Mouse (Mus musculus): ENCODE results near the gene Uspl1. TPM values are rescaled to one million over a fixed set of nuclear protein-coding genes. Genes with fewer than 3 reads are reported as not detected.

The Uspl1 gene
- polyA plus RNA-seq, 1 experiment from 2014 or later: 50.2 TPM

DNA sequence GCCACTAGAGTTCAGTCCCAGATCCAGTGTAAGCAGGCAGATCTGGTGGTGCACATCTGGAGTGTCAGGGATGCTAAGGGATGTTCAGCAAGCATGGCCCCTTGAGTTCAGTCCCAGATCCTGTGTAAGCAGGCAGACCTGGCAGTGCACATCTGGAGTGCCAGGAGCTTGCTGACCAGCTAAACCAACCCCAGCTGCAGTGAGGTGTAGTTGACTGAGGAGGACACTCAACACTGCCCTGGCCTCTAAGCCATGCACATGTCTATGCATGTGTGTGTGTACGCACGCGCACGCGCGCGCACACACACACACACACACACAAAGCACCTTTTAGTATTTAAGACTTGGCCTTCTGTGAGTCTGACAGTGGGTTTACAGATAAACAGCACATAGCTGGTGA, 31.4 kb downstream of the Uspl1 start:
- Histone ChIP-seq H3K4me2 (no peak overlapping the region), H3K9ac (no peak overlapping the region), H3K4me1 (no peaks in the 10 kb centered on the region), H3K27me3 (no peaks in the 10 kb centered on the region), H3K4me3 (no peak overlapping the region), H3K27ac (no peak overlapping the region), H3K36me3 (peaks cover 72% of the 10 kb centered on the region), H3K9me3 (no peaks in the 10 kb centered on the region)
- WGBS: 99% methylated on average over 7 of the region's 7 CpGs
- ATAC-seq (ENCODE audit: insufficient number of reproducible peaks, insufficient read depth, low FRiP score, low TSS enrichment, low read depth): no peak

GRCm38 (mm10) chr5:149217524-149218357, 33.6 kb downstream of the Uspl1 start:
- H3K4me2 ChIP-seq: no peak overlapping the region
- no peak overlapping the region for H3K27ac ChIP-seq
- peaks cover 52% of the 10 kb centered on the region for H3K36me3 ChIP-seq
- H3K9me3 ChIP-seq: no peaks in the 10 kb centered on the region
- no peak overlapping the region for H3K4me3 ChIP-seq
- no peaks in the 10 kb centered on the region for H3K27me3 ChIP-seq
- WGBS: 79% methylated on average over 6 of the region's 6 CpGs
- no peak overlapping the region for H3K9ac ChIP-seq
- ATAC-seq (ENCODE audit: insufficient number of reproducible peaks, insufficient read depth, low FRiP score, low TSS enrichment, low read depth): no peak
- no peaks in the 10 kb centered on the region for H3K4me1 ChIP-seq

GRCm38 (mm10) chr5:149219493-149219892, 35.3 kb downstream of the Uspl1 start:
- Histone ChIP-seq H3K9me3 (no peaks in the 10 kb centered on the region), H3K4me1 (peaks cover 8% of the 10 kb centered on the region), H3K4me3 (no peak overlapping the region), H3K4me2 (no peak overlapping the region), H3K27me3 (no peaks in the 10 kb centered on the region), H3K9ac (no peak overlapping the region), H3K27ac (no peak overlapping the region), H3K36me3 (peaks cover 35% of the 10 kb centered on the region)
- WGBS: 85% methylated on average over 3 of the region's 3 CpGs
- ATAC-seq (ENCODE audit: insufficient number of reproducible peaks, insufficient read depth, low FRiP score, low TSS enrichment, low read depth): no peak

- Histone ChIP-seq H3K4me2 (no peak overlapping the region), H3K36me3 (peaks cover 16% of the 10 kb centered on the region), H3K27me3 (no peaks in the 10 kb centered on the region), H3K9me3 (no peaks in the 10 kb centered on the region), H3K9ac (no peak overlapping the region), H3K4me3 (no peak overlapping the region), H3K4me1 (peaks cover 20% of the 10 kb centered on the region), H3K27ac (no peak overlapping the region)
- ATAC-seq (ENCODE audit: insufficient number of reproducible peaks, insufficient read depth, low FRiP score, low TSS enrichment, low read depth): no peak
- 91% methylated on average over 4 of the region's 4 CpGs for WGBS
Observed at GRCm38 (mm10) chr5:149221355-149221754, 37.2 kb downstream of the Uspl1 start.

- WGBS: 20% methylated on average over 7 of the region's 7 CpGs
- H3K27ac ChIP-seq: no peak overlapping the region
Observed at GRCm38 (mm10) chr5:149224666-149225065, 40.5 kb downstream of the Uspl1 start.

DNA sequence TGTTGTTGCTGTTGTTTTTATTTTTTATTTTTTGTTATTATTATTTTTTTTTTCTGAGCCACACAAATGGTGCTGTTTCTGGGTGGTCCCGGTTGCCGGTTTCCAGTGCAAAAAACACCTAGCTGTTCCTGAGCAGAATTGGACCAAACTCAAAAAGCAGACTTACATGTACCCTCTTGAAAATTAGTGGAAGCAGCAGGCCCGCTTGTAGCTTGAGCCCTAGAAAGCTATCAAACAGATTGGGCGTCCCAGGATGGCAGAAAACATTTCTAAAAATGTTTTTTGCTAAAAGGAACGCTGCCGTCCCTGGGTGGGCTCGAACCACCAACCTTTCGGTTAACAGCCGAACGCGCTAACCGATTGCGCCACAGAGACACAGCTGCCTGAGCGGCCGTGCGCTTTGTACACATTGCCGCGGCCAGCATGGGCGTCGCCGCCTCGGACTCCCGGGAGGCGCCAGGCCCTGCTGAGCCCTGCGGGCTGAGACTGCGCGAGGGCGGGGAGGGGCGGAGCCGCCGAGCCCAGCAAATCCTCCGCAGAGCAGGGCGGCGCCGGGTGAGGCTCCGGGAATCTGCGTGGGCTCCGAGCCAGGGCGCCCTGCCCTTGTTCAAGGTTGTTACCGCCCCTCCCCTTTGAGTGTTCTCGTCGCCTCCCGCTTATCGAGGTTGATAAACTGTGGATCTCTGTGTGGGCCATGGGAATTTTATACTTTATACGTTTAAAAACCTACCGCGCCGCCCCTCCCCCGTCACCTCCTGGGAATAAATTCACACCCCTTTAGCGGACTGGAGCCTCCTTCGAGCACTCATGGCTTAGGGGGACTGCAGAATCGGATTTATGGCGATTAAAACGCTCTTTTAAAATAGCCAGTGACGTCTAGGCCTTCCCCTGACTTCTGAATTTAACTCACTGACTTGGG, 44.8 kb downstream of the Uspl1 start:
- 3% methylated on average over 55 of the region's 55 CpGs for WGBS

More at GRCm38 (mm10) chr5:149224666-149225065, 40.5 kb downstream of the Uspl1 start:
- no peak overlapping the region for H3K4me3 ChIP-seq
- no peaks in the 10 kb centered on the region for H3K9me3 ChIP-seq
- H3K4me1 ChIP-seq: peaks cover 20% of the 10 kb centered on the region
- no peaks in the 10 kb centered on the region for H3K27me3 ChIP-seq
- ATAC-seq (ENCODE audit: insufficient number of reproducible peaks, insufficient read depth, low FRiP score, low TSS enrichment, low read depth): no peak
- peak overlapping the region; percentile 44; the same call in 1 of the 2 replicates for H3K9ac ChIP-seq
- no peaks in the 10 kb centered on the region for H3K36me3 ChIP-seq
- peak overlapping the region; percentile 19 for H3K4me2 ChIP-seq

DNA sequence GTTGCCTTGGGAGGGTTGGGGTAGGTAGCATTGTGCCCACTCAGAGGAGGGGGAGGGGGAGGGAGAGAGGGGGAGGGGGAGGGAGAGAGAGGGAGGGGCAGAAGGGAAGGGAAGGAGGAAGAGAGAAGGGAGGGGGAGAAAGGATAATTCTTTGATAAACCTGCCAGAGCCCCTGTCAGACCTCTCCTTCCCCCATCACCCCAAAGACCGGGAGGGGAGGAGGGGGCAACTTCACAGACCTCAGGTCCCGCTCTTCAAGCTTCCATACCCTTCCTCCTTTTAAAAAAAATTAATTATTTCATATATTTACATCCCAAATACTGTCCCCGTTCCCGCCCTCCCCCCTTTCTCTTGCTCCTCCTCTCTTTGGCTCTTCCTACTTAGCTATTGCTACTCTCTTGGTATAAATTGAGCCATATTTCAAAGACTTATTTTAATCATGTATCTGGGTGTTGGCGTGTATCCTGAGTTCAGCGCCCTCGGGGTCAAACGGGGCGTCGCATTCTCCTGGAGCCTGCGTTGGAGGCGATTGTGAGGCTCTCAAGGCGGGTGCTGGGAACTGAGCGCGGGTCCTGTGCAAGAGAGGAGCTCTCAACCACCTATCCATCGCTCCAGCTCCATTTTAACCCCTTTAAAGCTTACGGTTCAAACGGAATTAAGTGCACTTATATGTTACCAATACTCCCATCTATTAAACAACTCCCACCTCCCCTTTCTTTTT, 45.6 kb downstream of the Uspl1 start:
- ATAC-seq (ENCODE audit: insufficient number of reproducible peaks, insufficient read depth, low FRiP score, low TSS enrichment, low read depth): no peak
- peak overlapping the region; percentile 90 for H3K27ac ChIP-seq
- H3K36me3 ChIP-seq: no peaks in the 10 kb centered on the region
- H3K9ac ChIP-seq: peak overlapping the region; percentile 62
- peak overlapping the region; percentile 47 for H3K4me3 ChIP-seq
- WGBS: 71% methylated on average over 18 of the region's 18 CpGs
- no peaks in the 10 kb centered on the region for H3K27me3 ChIP-seq
- peak overlapping the region; percentile 53 for H3K4me2 ChIP-seq
- peaks cover 9% of the 10 kb centered on the region for H3K4me1 ChIP-seq
- no peaks in the 10 kb centered on the region for H3K9me3 ChIP-seq

More for the DNA sequence above, 44.8 kb downstream of the Uspl1 start:
- ATAC-seq (ENCODE audit: insufficient number of reproducible peaks, insufficient read depth, low FRiP score, low TSS enrichment, low read depth): peak; percentile 98
- H3K27me3 ChIP-seq: no peaks in the 10 kb centered on the region
- peak overlapping the region; percentile 53 for H3K4me2 ChIP-seq
- H3K36me3 ChIP-seq: no peaks in the 10 kb centered on the region
- peak overlapping the region; percentile 90 for H3K27ac ChIP-seq
- no peaks in the 10 kb centered on the region for H3K9me3 ChIP-seq
- H3K4me3 ChIP-seq: peak overlapping the region; percentile 47
- peaks cover 17% of the 10 kb centered on the region for H3K4me1 ChIP-seq
- H3K9ac ChIP-seq: peak overlapping the region; percentile 62

DNA sequence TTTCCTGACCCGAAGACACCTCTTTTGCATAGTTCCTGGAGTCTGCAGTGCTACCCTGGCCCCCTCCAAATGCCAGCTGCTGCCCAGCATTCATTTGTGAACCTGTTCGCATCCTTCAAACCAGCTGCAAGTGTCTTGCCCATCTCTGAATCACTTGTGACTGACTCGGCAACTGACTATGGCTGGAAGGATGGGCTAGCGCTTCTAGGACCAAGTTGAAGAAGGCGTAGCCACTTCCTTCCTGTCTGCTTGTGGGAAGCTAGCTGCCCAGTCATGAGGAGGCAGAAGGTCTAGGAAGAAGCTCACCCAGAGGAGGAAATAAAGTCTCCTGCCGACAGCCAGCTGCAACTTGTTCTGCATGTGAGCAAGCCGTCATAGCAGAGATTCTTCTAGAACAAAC, 50.9 kb downstream of the Uspl1 start:
- H3K9me3 ChIP-seq: no peaks in the 10 kb centered on the region
- ATAC-seq (ENCODE audit: insufficient number of reproducible peaks, insufficient read depth, low FRiP score, low TSS enrichment, low read depth): no peak
- no peaks in the 10 kb centered on the region for H3K36me3 ChIP-seq
- H3K4me3 ChIP-seq: no peak overlapping the region
- no peak overlapping the region for H3K27ac ChIP-seq
- H3K27me3 ChIP-seq: no peaks in the 10 kb centered on the region
- H3K4me2 ChIP-seq: no peak overlapping the region
- no peak overlapping the region for H3K9ac ChIP-seq
- 83% methylated on average over 7 of the region's 7 CpGs for WGBS
- no peaks in the 10 kb centered on the region; the same call in 1 of the 2 replicates for H3K4me1 ChIP-seq

DNA sequence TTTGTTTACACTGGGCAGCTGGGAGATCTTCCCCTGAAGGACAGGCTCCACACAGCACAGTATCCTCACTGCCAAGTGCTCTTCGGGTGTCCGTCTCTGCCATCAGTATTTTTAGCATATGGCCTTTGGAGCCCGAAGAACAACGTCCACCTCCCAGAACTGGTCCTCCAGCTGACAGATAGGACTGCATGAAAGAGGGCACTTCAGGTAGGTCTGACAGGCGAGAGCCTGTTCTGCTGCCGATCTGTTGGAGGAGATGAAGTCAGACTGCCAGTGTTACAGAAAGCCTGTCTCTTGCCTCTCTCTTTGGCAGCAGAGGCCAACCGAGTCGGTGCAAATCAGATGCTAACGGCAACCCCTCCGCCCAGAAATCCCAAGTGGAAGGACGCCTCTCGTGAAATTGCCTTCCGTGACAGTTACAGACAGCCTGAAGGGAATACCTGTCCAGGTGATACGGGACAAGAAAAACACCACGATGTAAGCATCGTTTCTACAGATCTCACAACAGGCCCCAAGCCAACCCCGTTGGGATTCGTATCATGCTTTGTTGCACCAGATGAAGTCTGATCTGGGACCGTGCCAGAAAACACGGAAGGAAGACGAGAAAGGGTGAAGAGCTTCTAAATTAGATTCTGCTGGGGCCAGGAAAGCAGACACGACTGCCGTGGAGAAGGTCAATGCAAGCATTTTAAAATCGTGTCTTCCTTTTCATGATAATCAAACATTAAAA, 53.2 kb downstream of the Uspl1 start:
- H3K4me1 ChIP-seq: no peaks in the 10 kb centered on the region; the same call in 1 of the 2 replicates
- no peak for ATAC-seq (ENCODE audit: insufficient number of reproducible peaks, insufficient read depth, low FRiP score, low TSS enrichment, low read depth)
- no peak overlapping the region for H3K9ac ChIP-seq
- WGBS: 70% methylated on average over 24 of the region's 24 CpGs
- H3K27ac ChIP-seq: no peak overlapping the region
- H3K9me3 ChIP-seq: no peaks in the 10 kb centered on the region; the same call in 1 of the 2 replicates
- no peaks in the 10 kb centered on the region for H3K27me3 ChIP-seq
- H3K4me3 ChIP-seq: no peak overlapping the region
- H3K4me2 ChIP-seq: no peak overlapping the region
- H3K36me3 ChIP-seq: no peaks in the 10 kb centered on the region

GRCm38 (mm10) chr5:149242467-149242866, 58.3 kb downstream of the Uspl1 start:
- H3K4me3 ChIP-seq: no peak overlapping the region
- no peaks in the 10 kb centered on the region for H3K36me3 ChIP-seq
- 90% methylated on average over 5 of the region's 5 CpGs for WGBS
- H3K27ac ChIP-seq: no peak overlapping the region
- H3K9ac ChIP-seq: no peak overlapping the region
- H3K27me3 ChIP-seq: no peaks in the 10 kb centered on the region
- no peaks in the 10 kb centered on the region; the same call in 1 of the 2 replicates for H3K9me3 ChIP-seq
- no peak for ATAC-seq (ENCODE audit: insufficient number of reproducible peaks, insufficient read depth, low FRiP score, low TSS enrichment, low read depth)
- peaks cover 14% of the 10 kb centered on the region for H3K4me1 ChIP-seq
- H3K4me2 ChIP-seq: no peak overlapping the region
